ENCODE assay signal across 33 mouse cellular contexts in the genomic region with DNA sequence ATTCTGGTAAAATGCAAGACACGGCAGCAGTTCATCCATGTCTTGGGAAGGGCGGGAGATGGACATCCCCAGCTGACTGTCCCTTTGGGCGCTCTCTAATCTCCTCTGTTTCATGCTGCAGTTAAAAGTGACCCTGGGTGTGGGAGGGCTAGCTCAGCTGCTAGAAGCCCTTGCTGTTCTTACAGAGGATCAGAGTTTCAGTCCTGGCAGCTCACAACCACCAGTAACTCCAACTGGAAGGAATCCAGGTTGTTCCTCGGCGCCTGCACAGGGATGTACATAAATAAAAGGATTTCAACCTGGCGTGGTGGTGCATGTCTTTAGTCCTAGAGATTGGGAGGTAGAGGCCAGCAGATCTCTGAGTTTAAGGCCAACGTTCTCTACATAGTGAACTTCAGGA. TPM values are rescaled to one million over a fixed set of nuclear protein-coding genes. Genes with fewer than 3 reads are reported as not detected.
DNase-seq lines count a peak whose midpoint lies in the region; ATAC-seq and TF ChIP-seq lines count a peak whose summit lies in the region.
"Had no signal": no experiment of that assay in that cellular context is flagged by ENCODE, and none has a peak within 500 bp of the region (broad histone marks: within the 10 kb centered on the region; RNA-seq: fewer than 3 reads in every experiment).

No protein-coding gene starts in this region.

- peak; percentile 32 for DNase-seq in cerebellum, adult 9-11 months
- no peak for DNase-seq in cerebellum, adult 9-10 months
- no peak for DNase-seq in gastrocnemius, adult 2 months
- no peak for DNase-seq in gastrocnemius, adult 8-10 months (ENCODE audit: low spot score in 2 of 2)
- peak; percentile 56 for DNase-seq in brain, adult 2 months (ENCODE audit: low read depth, low spot score)
- DNase-seq in hindbrain, postnatal 0 days (ENCODE audit: low spot score) = no peak
- DNase-seq: adrenal gland, postnatal 10 days; adrenal gland, postnatal 36 days; B cell, adult 2 months; cerebellum, adult 11 months; cerebellum, postnatal 10 days; cerebellum, postnatal 36 days; embryo, embryonic 11 days; gastrocnemius, postnatal 10 days; heart, adult 2 months; heart, postnatal 14 days; heart, postnatal 4 days; kidney, adult 18-20 months; kidney, adult 9 months had no signal

- H3K9me3 ChIP-seq in hindbrain, postnatal 0 days (ENCODE audit: low read length) = no peaks in the 10 kb centered on the region
- H3K9me3 ChIP-seq: embryonic facial prominence, embryonic 13.5 days; forebrain, embryonic 10.5 days; forebrain, embryonic 13.5 days; G1E; heart, embryonic 10.5 days; heart, embryonic 13.5 days had no signal

- TF ChIP-seq CTCF in gastrocnemius, adult 2 months (IDR thresholded peaks at IDR 0.05) = no peak
- no peak for TF ChIP-seq CTCF in hindbrain, postnatal 0 days (IDR thresholded peaks at IDR 0.05; ENCODE audit: low read depth)

- no peak overlapping the region for H3K4me3 ChIP-seq in gastrocnemius, adult 2 months
- no peak overlapping the region for H3K4me3 ChIP-seq in myocyte
- H3K4me3 ChIP-seq in hindbrain, postnatal 0 days (ENCODE audit: low read length) = no peak overlapping the region
- H3K4me3 ChIP-seq: embryonic facial prominence, embryonic 13.5 days; erythroblast, embryonic 14.5 days; forebrain, embryonic 10.5 days; forebrain, embryonic 13.5 days; heart, adult 2 months; heart, embryonic 10.5 days; heart, embryonic 13.5 days had no signal

- H3K27me3 ChIP-seq in myocyte (ENCODE audit: control insufficient read depth, insufficient read depth, insufficient read length) = no peaks in the 10 kb centered on the region
- H3K27me3 ChIP-seq in hindbrain, postnatal 0 days (ENCODE audit: insufficient read depth, low read length) = no peaks in the 10 kb centered on the region
- H3K27me3 ChIP-seq: CH12.LX; embryonic facial prominence, embryonic 13.5 days; forebrain, embryonic 13.5 days; heart, embryonic 13.5 days; Patski had no signal

- intact Hi-C loops in gastrocnemius, adult 2 months (cut with DNase I) = no loop called here

- no peak for ATAC-seq in granulocyte monocyte progenitor cell, adult 5-6 weeks (replicated peaks; ENCODE audit: poor library complexity, severe bottlenecking)
- ATAC-seq in hindbrain, postnatal 0 days = no peak
- ATAC-seq: forebrain, embryonic 13.5 days; forebrain, embryonic 16.5 days; Patski had no signal

- peaks cover 11% of the 10 kb centered on the region for H3K36me3 ChIP-seq in myocyte (ENCODE audit: control insufficient read depth, insufficient read depth)
- peaks cover 25% of the 10 kb centered on the region for H3K36me3 ChIP-seq in hindbrain, postnatal 0 days (ENCODE audit: insufficient read depth, low read length)

- H3K27ac ChIP-seq in gastrocnemius, adult 2 months = peak overlapping the region; percentile 63; the same call in 1 of the 2 replicates
- no peak overlapping the region for H3K27ac ChIP-seq in hindbrain, postnatal 0 days
- H3K27ac ChIP-seq: embryonic facial prominence, embryonic 13.5 days; forebrain, embryonic 10.5 days; forebrain, embryonic 13.5 days; heart, adult 2 months; heart, embryonic 10.5 days; heart, embryonic 13.5 days; hindbrain, embryonic 14.5 days had no signal

- 0 out of 2 replicates have a peak, but pooled peaks cover under 1% of the 10 kb centered on the region for H3K4me1 ChIP-seq in hindbrain, postnatal 0 days (ENCODE audit: insufficient read depth, low read length)
- H3K4me1 ChIP-seq: embryonic facial prominence, embryonic 13.5 days; forebrain, embryonic 13.5 days had no signal

- 81% methylated on average over 7 of the region's 7 CpGs for WGBS in hindbrain, postnatal 0 days

- H3K79me2 ChIP-seq in myocyte (ENCODE audit: control insufficient read depth, insufficient read depth) = no peaks in the 10 kb centered on the region

- no peak overlapping the region for H3K9ac ChIP-seq in hindbrain, postnatal 0 days (replicated peaks; ENCODE audit: low read length)
- H3K9ac ChIP-seq: embryonic facial prominence, embryonic 13.5 days; forebrain, embryonic 13.5 days; heart, embryonic 13.5 days; hindbrain, embryonic 14.5 days had no signal

- TF ChIP-seq POLR2A in myocyte (IDR thresholded peaks at IDR 0.05; ENCODE audit: insufficient read length, low read depth) = no peak

- H3K4me2 ChIP-seq in myocyte (ENCODE audit: low read depth) = no peak overlapping the region
- no peak overlapping the region for H3K4me2 ChIP-seq in hindbrain, postnatal 0 days (ENCODE audit: low read depth, low read length)
- H3K4me2 ChIP-seq: embryonic facial prominence, embryonic 13.5 days; forebrain, embryonic 13.5 days; heart, embryonic 13.5 days; hindbrain, embryonic 14.5 days had no signal

- no peak overlapping the region for H3ac ChIP-seq in myocyte (ENCODE audit: control insufficient read depth, insufficient read length)

TF ChIP-seq in myocyte, 11 proteins besides CTCF, POLR2A, EP300 and RAD21:
- no peak for TF ChIP-seq MAX (IDR thresholded peaks at IDR 0.05; ENCODE audit: low read depth)
- TF ChIP-seq SRF (IDR thresholded peaks at IDR 0.05; ENCODE audit: control insufficient read depth, insufficient read length, low read depth) = no peak
- no peak for TF ChIP-seq TCF12 (IDR thresholded peaks at IDR 0.05; ENCODE audit: insufficient read depth, poor library complexity, severe bottlenecking)
- no peak for TF ChIP-seq E2F4 (IDR thresholded peaks at IDR 0.05; ENCODE audit: insufficient read depth)
- TF ChIP-seq USF1 (IDR thresholded peaks at IDR 0.05; ENCODE audit: low read depth) = no peak
- peak in 2 of 3 experiments; percentile 34 to 76 for TF ChIP-seq MYOD1 (IDR thresholded peaks at IDR 0.05; ENCODE audit: control insufficient read depth in 1 of 3, insufficient read length in 2 of 3, low read depth in 2 of 3)
- no peak for TF ChIP-seq REST (IDR thresholded peaks at IDR 0.05; ENCODE audit: insufficient read depth, insufficient read length)
- TF ChIP-seq POLR2AphosphoS2 (IDR thresholded peaks at IDR 0.05; ENCODE audit: insufficient read length, low read depth) = no peak
- TF ChIP-seq MYOG (IDR thresholded peaks at IDR 0.05; ENCODE audit: control insufficient read depth in 1 of 3, insufficient read depth in 1 of 3, insufficient read length in 2 of 3, low read depth in 2 of 3) = peak in 1 of 3 experiments; percentile 24
- no peak for TF ChIP-seq TCF3 (IDR thresholded peaks at IDR 0.05; ENCODE audit: insufficient read length, low read depth)
- no peak for TF ChIP-seq CEBPB (IDR thresholded peaks at IDR 0.05; ENCODE audit: insufficient read depth, poor library complexity, severe bottlenecking)

RNA-seq across cellular contexts. Expression of gene Cdiptos, which starts 7.2 kb away (rescaled TPM):
- total RNA-seq in gastrocnemius, adult 2 months (2021) = under 1 TPM in 1 of 2 experiments, not detected in 1; 0.47 TPM
- under 1 TPM in 1 of 4 experiments, not detected in 3; 0.24 TPM for total RNA-seq in gastrocnemius, adult 8-10 months (2022)
- 0.18 TPM for polyA plus RNA-seq in myocyte (2012; fragmentation: generic; extraction: Trizol)
- total RNA-seq in granulocyte monocyte progenitor cell, adult 5-6 weeks (2014; fragmentation: Nextera tagmentation) = 1.1 and 2.7 TPM in 2 replicates
- 0.26 and 1.1 TPM in 2 replicates for total RNA-seq in granulocyte monocyte progenitor cell, adult 5-6 weeks (2017)
- 0.31 TPM in 1 of 2 replicates, not detected in the other for total RNA-seq in hindbrain, postnatal 0 days (2014; rRNA removed)
- 0.95 and 1.4 TPM in 2 replicates for polyA plus RNA-seq in hindbrain, postnatal 0 days (2015; fragmentation: Nextera tagmentation; extraction: Ambion mirVana)
- polyA plus RNA-seq: erythroblast, embryonic 14.5 days had no signal

RNA-seq across cellular contexts. Expression of gene Cdipt, which starts 7.4 kb away (rescaled TPM):
- 10 to 100 TPM; 29.3 to 41.0 TPM for total RNA-seq in gastrocnemius, adult 2 months (2021)
- 10 to 100 TPM; 27.4 to 34.9 (median 33.3) TPM for total RNA-seq in gastrocnemius, adult 8-10 months (2022)
- 173 TPM for polyA plus RNA-seq in myocyte (2012; fragmentation: generic; extraction: Trizol)
- 72.3 and 78.9 TPM in 2 replicates for total RNA-seq in granulocyte monocyte progenitor cell, adult 5-6 weeks (2014; fragmentation: Nextera tagmentation)
- 38.2 and 63.1 TPM in 2 replicates for total RNA-seq in granulocyte monocyte progenitor cell, adult 5-6 weeks (2017)
- 203 and 240 TPM in 2 replicates for total RNA-seq in hindbrain, postnatal 0 days (2014; rRNA removed)
- polyA plus RNA-seq in hindbrain, postnatal 0 days (2015; fragmentation: Nextera tagmentation; extraction: Ambion mirVana) = 146 and 150 TPM in 2 replicates

RNA-seq across cellular contexts. Expression of gene Mvp, which starts 31.3 kb away (rescaled TPM):
- 10 to 100 TPM; 26.5 to 30.2 TPM for total RNA-seq in gastrocnemius, adult 2 months (2021)
- total RNA-seq in gastrocnemius, adult 8-10 months (2022) = 10 to 100 TPM; 26.7 to 48.3 (median 34.8) TPM
- 111 TPM for polyA plus RNA-seq in myocyte (2012; fragmentation: generic; extraction: Trizol)
- total RNA-seq in granulocyte monocyte progenitor cell, adult 5-6 weeks (2014; fragmentation: Nextera tagmentation) = 9.8 and 13.1 TPM in 2 replicates
- 17.7 and 22.1 TPM in 2 replicates for total RNA-seq in granulocyte monocyte progenitor cell, adult 5-6 weeks (2017)
- 6.5 and 6.9 TPM in 2 replicates for total RNA-seq in hindbrain, postnatal 0 days (2014; rRNA removed)
- 5.5 and 5.8 TPM in 2 replicates for polyA plus RNA-seq in hindbrain, postnatal 0 days (2015; fragmentation: Nextera tagmentation; extraction: Ambion mirVana)

RNA-seq across cellular contexts. Expression of gene Sez6l2, which starts 32.8 kb away (rescaled TPM):
- 1 to 10 TPM; 1.1 to 1.4 TPM for total RNA-seq in gastrocnemius, adult 2 months (2021)
- total RNA-seq in gastrocnemius, adult 8-10 months (2022) = 1 to 10 TPM in 1 of 4 experiments, under 1 TPM in 3; 0.19 to 1.1 (median 0.51) TPM
- polyA plus RNA-seq in myocyte (2012; fragmentation: generic; extraction: Trizol) = 0.10 TPM
- total RNA-seq in granulocyte monocyte progenitor cell, adult 5-6 weeks (2014; fragmentation: Nextera tagmentation) = 3.4 and 6.4 TPM in 2 replicates
- total RNA-seq in granulocyte monocyte progenitor cell, adult 5-6 weeks (2017) = 0.46 and 1.4 TPM in 2 replicates
- 253 and 282 TPM in 2 replicates for total RNA-seq in hindbrain, postnatal 0 days (2014; rRNA removed)
- 58.8 and 66.5 TPM in 2 replicates for polyA plus RNA-seq in hindbrain, postnatal 0 days (2015; fragmentation: Nextera tagmentation; extraction: Ambion mirVana)

RNA-seq across cellular contexts. Expression of gene Pagr1b, which starts 33.2 kb away (rescaled TPM):
- not detected for total RNA-seq in gastrocnemius, adult 2 months (2021)
- under 1 TPM in 1 of 4 experiments, not detected in 3; 0.67 TPM for total RNA-seq in gastrocnemius, adult 8-10 months (2022)
- 0.95 TPM for polyA plus RNA-seq in myocyte (2012; fragmentation: generic; extraction: Trizol)
- not detected in 2 replicates for total RNA-seq in granulocyte monocyte progenitor cell, adult 5-6 weeks (2014; fragmentation: Nextera tagmentation)
- 10.5 TPM in 1 of 2 replicates, not detected in the other for total RNA-seq in granulocyte monocyte progenitor cell, adult 5-6 weeks (2017)
- 1.2 TPM in 1 of 2 replicates, not detected in the other for total RNA-seq in hindbrain, postnatal 0 days (2014; rRNA removed)
- polyA plus RNA-seq in hindbrain, postnatal 0 days (2015; fragmentation: Nextera tagmentation; extraction: Ambion mirVana) = 0.49 and 1.5 TPM in 2 replicates
- total RNA-seq: adrenal gland, postnatal 10 days; G1E; heart, adult 2 months; heart, postnatal 14 days had no signal
- polyA plus RNA-seq: embryonic facial prominence, embryonic 13.5 days; erythroblast, embryonic 14.5 days; forebrain, embryonic 10.5 days; forebrain, embryonic 16.5 days; heart, adult 2 months; heart, embryonic 10.5 days; hindbrain, embryonic 11.5 days had no signal

Comparison
In these comparisons a context has a peak if more than half of its experiments do, and no peak if none do; other contexts are left out.
1. DNase-seq: peak in cerebellum, adult 9-11 months (single experiment) and brain, adult 2 months (single experiment); none in cerebellum, adult 9-10 months (single experiment), gastrocnemius, adult 2 months (single experiment), gastrocnemius, adult 8-10 months (0 of 2) and hindbrain, postnatal 0 days (single experiment).